ENCODE assay signal across 23 mouse cellular contexts in the genomic region with DNA sequence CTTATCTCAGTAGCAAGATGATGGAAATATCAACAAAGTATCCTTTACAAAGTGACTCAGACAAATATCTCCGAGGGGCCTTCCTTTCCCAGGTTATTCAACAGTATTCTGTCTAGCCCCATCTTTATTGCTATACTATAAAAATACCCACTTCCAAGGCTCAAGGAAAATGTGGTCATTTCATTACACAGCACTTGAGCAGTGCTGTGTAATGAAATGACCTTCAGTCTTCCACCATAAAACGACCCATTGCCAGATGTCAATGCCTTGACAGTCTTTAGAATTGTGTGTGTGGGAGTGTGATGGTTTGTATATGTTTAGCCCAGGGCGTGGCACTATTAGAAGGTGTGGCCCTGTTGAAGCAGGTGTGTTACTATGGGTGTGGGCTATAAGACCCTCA.
"Had no signal": no experiment of that assay in that cellular context is flagged by ENCODE, and none has a peak within 500 bp of the region (broad histone marks: within the 10 kb centered on the region; RNA-seq: fewer than 3 reads in every experiment).

No protein-coding gene starts in this region.

- H3K36me3 ChIP-seq: heart, embryonic 10.5 days; heart, embryonic 12.5 days; hindbrain, embryonic 13.5 days; hindbrain, embryonic 15.5 days; limb, embryonic 10.5 days; limb, embryonic 12.5 days; liver, embryonic 13.5 days; liver, embryonic 15.5 days had no signal

- H3K4me3 ChIP-seq: heart, embryonic 10.5 days; heart, embryonic 12.5 days; hindbrain, embryonic 13.5 days; hindbrain, embryonic 15.5 days; layer of hippocampus, adult 2 months; left cerebral cortex, adult 2 months; limb, embryonic 10.5 days; limb, embryonic 12.5 days; liver, embryonic 13.5 days; liver, embryonic 15.5 days had no signal

- H3K9ac ChIP-seq: heart, embryonic 12.5 days; hindbrain, embryonic 13.5 days; hindbrain, embryonic 15.5 days; limb, embryonic 12.5 days; liver, embryonic 13.5 days; liver, embryonic 15.5 days had no signal

- DNase-seq: gastrocnemius, postnatal 14 days; gastrocnemius, postnatal 36 days; heart, adult 18-20 months; heart, postnatal 10 days; heart, postnatal 36 days; kidney, adult 18-20 months; kidney, adult 8-10 months; kidney, postnatal 10 days; kidney, postnatal 25 days; kidney, postnatal 4 days; liver; liver, embryonic 13.5 days had no signal

- H3K27ac ChIP-seq: heart, embryonic 10.5 days; hindbrain, embryonic 13.5 days; hindbrain, embryonic 15.5 days; hindbrain, postnatal 0 days; layer of hippocampus, adult 2 months; left cerebral cortex, adult 2 months; limb, embryonic 10.5 days; limb, embryonic 12.5 days; liver, embryonic 13.5 days; liver, embryonic 15.5 days had no signal

- H3K9me3 ChIP-seq: heart, embryonic 10.5 days; heart, embryonic 12.5 days; hindbrain, embryonic 13.5 days; hindbrain, embryonic 15.5 days; limb, embryonic 10.5 days; limb, embryonic 12.5 days; liver, embryonic 13.5 days; liver, embryonic 15.5 days had no signal

- H3K4me1 ChIP-seq: heart, embryonic 10.5 days; heart, embryonic 12.5 days; hindbrain, embryonic 13.5 days; hindbrain, embryonic 15.5 days; limb, embryonic 10.5 days; limb, embryonic 12.5 days had no signal

- ATAC-seq: hindbrain, postnatal 0 days had no signal

- H3K4me2 ChIP-seq: heart, embryonic 12.5 days; hindbrain, embryonic 13.5 days; hindbrain, embryonic 15.5 days; limb, embryonic 12.5 days; liver, embryonic 11.5 days; liver, embryonic 13.5 days; liver, embryonic 15.5 days had no signal

- H3K27me3 ChIP-seq: heart, embryonic 12.5 days; hindbrain, embryonic 13.5 days; hindbrain, embryonic 15.5 days; limb, embryonic 12.5 days; liver, embryonic 13.5 days; liver, embryonic 15.5 days had no signal
